Mouse (Mus musculus): ENCODE measurements at regions not wholly inside any gene's neighbourhood (a gene's known extent, or its start where the extent isn't known, plus 50 kb on each side); places are given as distances from the start of the nearest gene placed in this dataset.

DNA sequence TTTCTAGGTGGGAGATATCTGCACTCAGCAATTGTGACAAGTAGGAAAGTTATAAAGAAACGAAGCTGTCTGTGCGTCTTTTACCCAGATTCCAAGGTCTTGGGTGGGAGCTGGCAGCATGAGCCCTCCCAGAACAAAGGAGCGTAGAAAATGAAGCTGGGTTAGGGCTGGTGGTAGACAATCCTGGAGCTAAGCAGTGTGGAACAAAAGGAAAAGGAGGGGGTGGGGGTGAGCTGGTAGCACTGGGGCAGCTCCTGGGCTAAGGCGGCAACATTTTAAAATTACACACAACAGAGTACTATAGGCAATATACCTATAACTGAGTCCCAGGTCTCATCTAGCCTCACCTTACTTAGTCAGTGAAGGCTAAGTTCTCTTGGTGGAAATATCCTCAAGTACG, 235.6 kb upstream of the Cited2 start:
- WGBS, result 79% methylated on average over 5 of the region's 5 CpGs
- H3K27ac ChIP-seq, result no peak overlapping the region
- H3K4me3 ChIP-seq, result no peak overlapping the region
- H3K36me3 ChIP-seq, result no peaks in the 10 kb centered on the region
- H3K27me3 ChIP-seq, result no peaks in the 10 kb centered on the region
- no peak overlapping the region for H3K9ac ChIP-seq
- ATAC-seq (ENCODE audit: insufficient number of reproducible peaks, insufficient read depth, low FRiP score, low TSS enrichment), result no peak
- H3K4me1 ChIP-seq, result no peaks in the 10 kb centered on the region
- no peaks in the 10 kb centered on the region for H3K9me3 ChIP-seq
- no peak overlapping the region for H3K4me2 ChIP-seq (replicated peaks)

DNA sequence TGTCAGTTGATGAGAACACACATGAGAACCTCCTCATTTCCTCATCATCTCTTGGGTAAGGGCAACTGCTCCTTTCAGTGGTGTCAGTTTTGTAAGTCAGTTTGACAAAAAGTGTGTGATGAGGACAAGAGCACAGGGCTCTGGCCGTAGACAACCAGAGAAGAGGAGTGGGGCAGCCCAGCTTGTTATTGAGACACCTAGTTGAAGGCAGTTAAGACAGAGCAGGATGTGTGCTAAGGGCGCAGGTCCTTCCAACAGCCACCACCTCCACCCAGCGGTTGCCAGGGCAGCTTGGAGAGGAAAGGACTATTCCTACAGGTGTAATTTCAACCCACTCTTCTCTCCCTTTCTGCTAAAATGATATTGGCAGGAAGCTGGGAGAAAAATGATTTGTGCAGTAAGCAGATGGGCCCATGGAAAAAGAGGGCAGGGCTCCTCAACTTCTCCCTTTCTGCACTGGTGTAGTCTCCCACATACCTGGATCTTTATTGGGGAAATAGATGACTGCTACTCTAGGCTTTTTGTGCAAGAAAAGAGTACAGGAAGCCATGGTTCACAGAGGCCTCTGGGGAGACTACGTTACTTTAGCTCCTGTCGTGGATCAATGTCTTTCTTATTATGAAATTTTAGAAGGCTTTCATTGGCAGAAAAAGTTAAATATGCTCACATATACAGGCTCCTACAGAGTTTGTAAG, 231.3 kb upstream of the Cited2 start:
- H3K36me3 ChIP-seq, result no peaks in the 10 kb centered on the region
- no peak overlapping the region for H3K27ac ChIP-seq
- no peak for ATAC-seq (ENCODE audit: insufficient number of reproducible peaks, insufficient read depth, low FRiP score, low TSS enrichment)
- no peaks in the 10 kb centered on the region for H3K4me1 ChIP-seq
- WGBS, result 76% methylated on average over 5 of the region's 5 CpGs
- no peaks in the 10 kb centered on the region for H3K27me3 ChIP-seq
- no peak overlapping the region for H3K4me3 ChIP-seq
- H3K9me3 ChIP-seq, result no peaks in the 10 kb centered on the region
- no peak overlapping the region for H3K9ac ChIP-seq
- no peak overlapping the region for H3K4me2 ChIP-seq (replicated peaks)

DNA sequence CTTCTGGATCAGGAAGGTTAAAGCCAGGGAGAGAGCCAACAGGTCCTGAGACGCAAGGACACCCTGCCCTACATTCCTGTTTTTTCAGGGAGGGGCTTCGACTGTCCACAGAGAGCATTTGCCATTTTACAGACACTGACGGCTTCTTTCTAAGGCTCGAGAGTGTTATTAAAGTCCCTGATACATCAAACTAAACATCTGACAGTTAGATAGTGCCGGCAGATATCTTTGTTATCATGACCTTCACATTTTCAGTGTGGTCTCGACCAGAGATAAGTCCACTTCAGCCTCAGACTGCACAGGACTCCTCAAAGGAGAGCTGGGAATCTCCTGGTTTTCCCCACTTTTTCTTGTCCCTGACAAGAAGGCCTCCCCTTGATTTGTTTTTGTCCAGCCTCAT, 229.9 kb upstream of the Cited2 start:
- Histone ChIP-seq H3K9ac (no peak overlapping the region), H3K36me3 (no peaks in the 10 kb centered on the region), H3K27me3 (no peaks in the 10 kb centered on the region), H3K4me2 (replicated peaks) (no peak overlapping the region), H3K27ac (no peak overlapping the region), H3K9me3 (no peaks in the 10 kb centered on the region), H3K4me1 (no peaks in the 10 kb centered on the region), H3K4me3 (no peak overlapping the region)
- 76% methylated on average over 6 of the region's 6 CpGs for WGBS
- ATAC-seq (ENCODE audit: insufficient number of reproducible peaks, insufficient read depth, low FRiP score, low TSS enrichment), result no peak

DNA sequence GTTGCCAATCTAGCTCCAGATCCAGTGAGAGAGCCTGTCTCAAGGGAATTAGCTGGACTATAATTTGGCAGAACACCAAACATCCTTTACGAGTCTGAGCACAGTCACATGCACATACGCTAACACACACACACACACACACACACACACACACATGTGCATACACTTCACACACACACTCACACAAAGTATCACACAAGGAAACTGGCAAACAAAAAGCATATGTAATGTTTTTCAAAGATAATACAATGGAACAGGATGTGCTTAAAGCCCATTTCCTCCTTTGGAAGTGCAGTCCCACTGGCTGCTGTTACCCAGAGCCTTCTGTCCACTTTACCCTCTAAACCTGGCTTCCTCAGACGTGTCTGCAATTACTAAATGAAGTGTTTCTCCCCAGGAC, 226.2 kb upstream of the Cited2 start:
- Histone ChIP-seq H3K27ac (no peak overlapping the region), H3K9ac (no peak overlapping the region), H3K36me3 (no peaks in the 10 kb centered on the region), H3K4me2 (replicated peaks) (no peak overlapping the region), H3K27me3 (no peaks in the 10 kb centered on the region), H3K4me1 (no peaks in the 10 kb centered on the region), H3K9me3 (peaks cover 5% of the 10 kb centered on the region), H3K4me3 (no peak overlapping the region)
- no peak for ATAC-seq (ENCODE audit: insufficient number of reproducible peaks, insufficient read depth, low FRiP score, low TSS enrichment)
- 80% methylated on average over 3 of the region's 3 CpGs for WGBS

GRCm38 (mm10) chr10:17510626-17511193, 212.3 kb upstream of the Cited2 start:
- no peaks in the 10 kb centered on the region for H3K36me3 ChIP-seq
- ATAC-seq (ENCODE audit: insufficient number of reproducible peaks, insufficient read depth, low FRiP score, low TSS enrichment), result no peak
- no peak overlapping the region for H3K4me3 ChIP-seq
- H3K9me3 ChIP-seq, result peaks cover 7% of the 10 kb centered on the region
- no peak overlapping the region for H3K4me2 ChIP-seq (replicated peaks)
- no peak overlapping the region for H3K9ac ChIP-seq
- H3K27me3 ChIP-seq, result no peaks in the 10 kb centered on the region
- WGBS, result 76% methylated on average over 4 of the region's 4 CpGs
- H3K27ac ChIP-seq, result no peak overlapping the region
- H3K4me1 ChIP-seq, result no peaks in the 10 kb centered on the region; the same call in 1 of the 2 replicates

DNA sequence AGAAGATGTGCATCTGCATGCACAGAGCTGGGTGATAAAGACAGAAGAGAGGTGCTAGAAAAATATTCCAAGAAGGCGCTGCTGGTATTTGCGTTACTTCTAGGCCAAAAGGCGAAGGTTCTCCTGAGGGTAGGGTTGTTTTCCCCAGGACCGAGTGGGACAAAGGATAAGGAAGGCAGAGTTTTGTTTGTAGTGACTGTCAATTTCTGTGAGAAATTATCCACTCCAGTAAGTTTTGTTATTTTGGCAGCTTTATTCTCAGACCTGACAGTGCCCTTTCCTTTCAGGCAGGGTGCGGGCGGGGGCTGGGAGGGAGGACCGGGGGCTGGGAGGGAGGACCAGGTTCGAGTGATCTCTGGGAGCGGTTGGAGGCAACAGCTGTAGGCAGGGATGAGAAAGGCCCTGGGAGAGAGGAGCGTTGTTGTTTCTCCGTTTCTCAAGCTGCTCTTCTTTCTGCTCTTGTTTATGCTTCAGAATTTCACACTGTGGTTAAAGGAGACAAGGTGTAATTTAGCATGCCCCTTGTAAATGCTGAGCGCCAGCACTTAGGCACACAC, 211.2 kb upstream of the Cited2 start:
- Histone ChIP-seq H3K4me1 (no peaks in the 10 kb centered on the region; the same call in 1 of the 2 replicates), H3K36me3 (no peaks in the 10 kb centered on the region), H3K4me3 (no peak overlapping the region), H3K9ac (no peak overlapping the region), H3K27ac (no peak overlapping the region), H3K27me3 (no peaks in the 10 kb centered on the region), H3K4me2 (replicated peaks) (no peak overlapping the region), H3K9me3 (no peaks in the 10 kb centered on the region)
- no peak for ATAC-seq (ENCODE audit: insufficient number of reproducible peaks, insufficient read depth, low FRiP score, low TSS enrichment)
- 48% methylated on average over 12 of the region's 12 CpGs for WGBS

GRCm38 (mm10) chr10:17512487-17512886, 210.5 kb upstream of the Cited2 start:
- H3K9me3 ChIP-seq, result no peaks in the 10 kb centered on the region
- H3K4me1 ChIP-seq, result no peaks in the 10 kb centered on the region; the same call in 1 of the 2 replicates
- H3K27ac ChIP-seq, result no peak overlapping the region
- ATAC-seq (ENCODE audit: insufficient number of reproducible peaks, insufficient read depth, low FRiP score, low TSS enrichment), result no peak
- H3K27me3 ChIP-seq, result no peaks in the 10 kb centered on the region
- no peaks in the 10 kb centered on the region for H3K36me3 ChIP-seq
- H3K4me2 ChIP-seq (replicated peaks), result no peak overlapping the region
- 61% methylated on average over 3 of the region's 3 CpGs for WGBS
- H3K9ac ChIP-seq, result no peak overlapping the region
- no peak overlapping the region for H3K4me3 ChIP-seq

DNA sequence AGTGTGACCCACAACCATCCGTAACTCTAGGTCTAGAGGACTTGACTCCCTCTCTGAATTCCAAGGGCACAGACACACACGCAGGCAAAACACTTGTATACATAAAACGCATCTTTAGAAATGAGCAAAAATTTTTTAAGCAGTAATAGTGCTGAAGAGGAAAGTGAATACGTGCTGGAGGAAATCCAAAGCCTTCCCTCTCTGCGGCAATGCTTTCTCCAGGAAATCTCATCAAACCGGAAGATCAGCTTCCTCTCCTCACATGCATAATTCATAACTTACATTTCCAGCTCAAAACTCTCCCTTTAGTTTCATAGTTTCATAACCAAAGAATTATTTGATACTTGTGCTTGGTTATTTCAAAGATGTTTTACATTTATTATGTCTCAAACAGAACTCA, 209.3 kb upstream of the Cited2 start:
- H3K4me1 ChIP-seq, result no peaks in the 10 kb centered on the region; the same call in 1 of the 2 replicates
- H3K4me3 ChIP-seq, result no peak overlapping the region
- H3K9me3 ChIP-seq, result no peaks in the 10 kb centered on the region
- no peaks in the 10 kb centered on the region for H3K36me3 ChIP-seq
- H3K27ac ChIP-seq, result no peak overlapping the region
- H3K4me2 ChIP-seq (replicated peaks), result no peak overlapping the region
- H3K27me3 ChIP-seq, result no peaks in the 10 kb centered on the region
- ATAC-seq (ENCODE audit: insufficient number of reproducible peaks, insufficient read depth, low FRiP score, low TSS enrichment), result no peak
- WGBS, result 87% methylated on average over 6 of the region's 6 CpGs
- H3K9ac ChIP-seq, result no peak overlapping the region

GRCm38 (mm10) chr10:17516068-17516467, 206.9 kb upstream of the Cited2 start:
- ATAC-seq (ENCODE audit: insufficient number of reproducible peaks, insufficient read depth, low FRiP score, low TSS enrichment), result no peak
- WGBS, result 92% methylated on average over 2 of the region's 2 CpGs
- Histone ChIP-seq H3K9me3 (no peaks in the 10 kb centered on the region), H3K4me1 (no peaks in the 10 kb centered on the region; the same call in 1 of the 2 replicates), H3K9ac (no peak overlapping the region), H3K27me3 (no peaks in the 10 kb centered on the region), H3K4me2 (replicated peaks) (no peak overlapping the region), H3K4me3 (no peak overlapping the region), H3K36me3 (no peaks in the 10 kb centered on the region), H3K27ac (no peak overlapping the region)

DNA sequence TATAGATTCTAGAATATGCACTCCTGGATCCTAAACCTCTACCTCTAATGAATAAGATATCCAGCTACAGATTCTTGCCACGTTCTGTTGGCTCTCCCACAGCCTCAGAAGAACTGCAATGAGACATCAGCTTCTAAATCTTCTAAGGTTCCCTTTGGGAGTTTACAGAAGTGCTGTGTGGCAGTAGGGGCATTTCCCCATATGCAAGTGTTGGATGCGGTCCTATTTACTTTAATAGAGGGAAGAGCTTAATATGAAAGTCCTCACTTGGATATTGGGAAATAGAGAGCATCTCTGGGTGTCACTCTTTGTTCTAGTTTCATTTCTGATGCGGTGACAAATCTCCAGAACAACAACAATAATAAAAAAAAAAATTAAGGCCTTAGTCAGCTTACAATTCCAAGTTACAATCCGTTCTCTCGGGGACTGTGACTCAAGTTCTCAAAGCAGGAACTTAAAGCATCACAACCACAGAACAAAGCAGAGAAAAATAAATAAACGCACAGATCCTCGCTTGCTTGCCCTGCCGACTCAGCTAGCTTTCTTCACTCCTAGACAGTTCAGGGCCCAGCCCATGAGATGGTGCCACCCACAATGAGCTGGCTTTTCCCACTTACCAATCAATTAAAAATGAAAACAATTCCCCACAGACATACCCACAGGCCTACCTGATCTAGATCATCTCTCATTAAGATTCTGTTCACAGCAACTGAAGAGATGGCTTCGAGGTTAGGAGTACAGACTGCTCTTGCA, 204.4 kb upstream of the Cited2 start:
- Histone ChIP-seq H3K27me3 (no peaks in the 10 kb centered on the region), H3K9ac (no peak overlapping the region), H3K4me1 (no peaks in the 10 kb centered on the region), H3K4me3 (no peak overlapping the region), H3K4me2 (replicated peaks) (no peak overlapping the region), H3K9me3 (no peaks in the 10 kb centered on the region), H3K36me3 (no peaks in the 10 kb centered on the region), H3K27ac (no peak overlapping the region)
- 71% methylated on average over 9 of the region's 9 CpGs for WGBS
- no peak for ATAC-seq (ENCODE audit: insufficient number of reproducible peaks, insufficient read depth, low FRiP score, low TSS enrichment)

- Histone ChIP-seq H3K9me3 (no peaks in the 10 kb centered on the region), H3K4me3 (no peak overlapping the region), H3K36me3 (no peaks in the 10 kb centered on the region), H3K4me2 (replicated peaks) (peak overlapping the region; percentile 14), H3K9ac (no peak overlapping the region), H3K27me3 (no peaks in the 10 kb centered on the region), H3K4me1 (no peaks in the 10 kb centered on the region), H3K27ac (no peak overlapping the region)
- ATAC-seq (ENCODE audit: insufficient number of reproducible peaks, insufficient read depth, low FRiP score, low TSS enrichment), result no peak
- 11% methylated on average over 5 of the region's 5 CpGs for WGBS
Measured at GRCm38 (mm10) chr10:17522026-17522541, 200.9 kb upstream of the Cited2 start.
